Mouse (Mus musculus) MEL (cell line): Measurements from ENCODE around the gene Aurka.

Experiments
- CHD2 ChIP-seq: IDR thresholded peaks from 2 replicates; pipeline ENCODE4 v1.6.1; 2011; ENCODE audit warnings: low read length, improper control_type of control experiment
- CTCF ChIP-seq, 3 experiments: IDR thresholded peaks in 2 of 3; conservative IDR thresholded peaks in 1 of 3; 2 replicates each; pipeline ENCODE4 v1.5.1; 2011 to 2012; ENCODE audit warnings: low read length in 3 of 3, low read depth in 2 of 3, mild to moderate bottlenecking in 2 of 3, improper control_type of control experiment in 1 of 3, inconsistent platforms in 1 of 3, mixed read lengths in 1 of 3, moderate library complexity in 1 of 3; ENCODE audit not compliant: control insufficient read depth in 1 of 3, insufficient read depth in 1 of 3, poor library complexity in 1 of 3, severe bottlenecking in 1 of 3
- E2F4 ChIP-seq: IDR thresholded peaks from 2 replicates; pipeline ENCODE4 v1.6.1; 2011; ENCODE audit warnings: low read depth, low read length, improper control_type of control experiment, borderline replicate concordance
- EP300 ChIP-seq, 2 experiments: IDR thresholded peaks; 2 replicates each; pipeline ENCODE4 v1.6.1; 2011; ENCODE audit warnings: improper control_type of control experiment in 2 of 2, low read length in 2 of 2, low read depth in 1 of 2, mild to moderate bottlenecking in 1 of 2
- GATA1 ChIP-seq: IDR thresholded peaks from 2 replicates; pipeline ENCODE4 v1.6.1; 2011; ENCODE audit warnings: low read depth, low read length, improper control_type of control experiment
- MAFK ChIP-seq: IDR thresholded peaks from 2 replicates; pipeline ENCODE4 v1.6.1; 2011; ENCODE audit warnings: low read depth, mild to moderate bottlenecking, low read length, improper control_type of control experiment, borderline replicate concordance
- MXI1 ChIP-seq: IDR thresholded peaks from 2 replicates; pipeline ENCODE4 v1.6.1; 2011; ENCODE audit warnings: mild to moderate bottlenecking, low read depth, low read length, improper control_type of control experiment
- POLR2A ChIP-seq, 2 experiments: IDR thresholded peaks; 2 replicates each; pipeline ENCODE4 v1.6.1; 2011 to 2012; ENCODE audit warnings: low read length in 2 of 2, mild to moderate bottlenecking in 2 of 2, control low read depth in 1 of 2, improper control_type of control experiment in 1 of 2, low read depth in 1 of 2, moderate library complexity in 1 of 2; ENCODE audit not compliant: control insufficient read depth in 1 of 2, insufficient read depth in 1 of 2, poor library complexity in 1 of 2
- ZNF384 ChIP-seq: IDR thresholded peaks from 2 replicates; pipeline ENCODE4 v1.6.1; 2012; ENCODE audit warnings: low read depth, mild to moderate bottlenecking, inconsistent platforms, low read length, improper control_type of control experiment

DNA sequence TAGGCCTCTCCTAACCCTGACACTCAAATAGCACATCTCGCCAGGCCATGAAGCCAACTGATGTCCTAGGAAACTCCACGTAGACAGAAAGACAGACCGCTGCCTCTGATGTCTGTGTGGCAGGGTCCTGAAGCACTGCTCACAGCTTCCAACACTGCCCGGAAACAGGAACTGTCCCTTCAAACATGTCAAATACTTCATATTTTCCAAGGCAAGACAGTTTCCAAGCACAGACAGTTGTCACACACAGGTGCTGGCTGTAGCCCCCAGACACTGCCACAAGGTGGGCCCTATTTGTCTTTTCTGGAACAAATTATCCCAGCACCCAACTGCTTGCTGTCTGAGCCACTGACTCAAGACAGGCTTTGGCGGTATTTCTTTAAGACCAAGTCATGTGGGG is 47.9 kb upstream of the Aurka start:
- TF ChIP-seq CTCF (IDR thresholded peaks at IDR 0.05 in 2 of 3, conservative IDR thresholded peaks at IDR 0.05 in 1 of 3; ENCODE audit: control insufficient read depth in 1 of 3, insufficient read depth in 1 of 3, low read depth in 2 of 3, low read length in 3 of 3, poor library complexity in 1 of 3, severe bottlenecking in 1 of 3) (no peak), E2F4 (no peak), MXI1 (no peak), POLR2A (IDR thresholded peaks at IDR 0.05; ENCODE audit: control insufficient read depth in 1 of 2, insufficient read depth in 1 of 2, low read depth in 1 of 2, low read length in 2 of 2, poor library complexity in 1 of 2) (no peak), EP300 (IDR thresholded peaks at IDR 0.05; ENCODE audit: low read depth in 1 of 2, low read length in 2 of 2) (no peak), MAFK (no peak), CHD2 (no peak), ZNF384 (no peak), GATA1 (no peak)
